Mouse (Mus musculus) heart, adult 2 months (tissue): ENCODE data around the gene Nr2f2. TPM values are rescaled to one million over a fixed set of nuclear protein-coding genes. Genes with fewer than 3 reads are reported as not detected.

ENCODE experiments used
- DNase-seq, 2 experiments: peaks; one replicate each; pipeline ENCODE4 v3.0.0; 2021
- H3K27ac ChIP-seq: fragments of 200-600 bp; 2 replicates; pipeline ENCODE4 v1.8.1; 2022
- H3K27me3 ChIP-seq: fragments of 200-500 bp; 2 replicates; pipeline ENCODE4 v1.6.1; 2012; ENCODE audit warnings: mild to moderate bottlenecking, low read length, inconsistent platforms, mixed read lengths; ENCODE audit not compliant: control insufficient read depth, insufficient read depth
- H3K36me3 ChIP-seq: fragments of 200-500 bp; 2 replicates; pipeline ENCODE4 v1.6.1; 2012; ENCODE audit warnings: low read length, inconsistent platforms; ENCODE audit not compliant: control insufficient read depth, insufficient read depth
- H3K4me1 ChIP-seq: fragments of 200-500 bp; 2 replicates; pipeline ENCODE4 v1.6.1; 2011; ENCODE audit warnings: low read length; ENCODE audit not compliant: control insufficient read depth, insufficient read depth
- H3K4me3 ChIP-seq: fragments of 200-600 bp; 2 replicates; pipeline ENCODE4 v1.8.1; 2022
- H3K79me2 ChIP-seq: fragments of 200-500 bp; replicated peaks from 2 replicates; pipeline ENCODE4 v1.6.1; 2012; ENCODE audit warnings: mild to moderate bottlenecking, inconsistent platforms, low read length, moderate library complexity, mixed read lengths; ENCODE audit not compliant: control insufficient read depth, insufficient read depth
- H3K9ac ChIP-seq: fragments of 200-500 bp; 2 replicates; pipeline ENCODE4 v1.6.1; 2012; ENCODE audit warnings: low read depth, mild to moderate bottlenecking, control low read depth, inconsistent platforms, low read length, mixed read lengths
- CTCF ChIP-seq: fragments of 200-600 bp; IDR thresholded peaks from 2 replicates; pipeline ENCODE4 v1.8.1; 2022; ENCODE audit warnings: antibody characterized with exemption, mild to moderate bottlenecking, moderate library complexity
- EP300 ChIP-seq: fragments of 200-500 bp; IDR thresholded peaks from 2 replicates; pipeline ENCODE4 v1.6.1; 2011; ENCODE audit warnings: low read depth, low read length, control low read depth; ENCODE audit not compliant: insufficient read depth
- POLR2A ChIP-seq: fragments of 200-500 bp; IDR thresholded peaks from 2 replicates; pipeline ENCODE4 v1.6.1; 2011; ENCODE audit warnings: mild to moderate bottlenecking, low read depth, low read length, control low read depth; ENCODE audit not compliant: insufficient read depth
- WGBS: fragments of 180-500 bp; shearing (Covaris S2); methylation state at CpG from one replicate; pipeline ENCODE4 v1.1.7; 2018; 5-methylcytosine and 5-hydroxymethylcytosine counted together
- intact Hi-C: fragments of 180-260 bp; cut with DNase I; formaldehyde crosslinking; loops from one replicate; pipeline ENCODE4 v1.15.1; 2025
- polyA plus RNA-seq: library from polyadenylated mRNA; depleted of rRNA; stranded (reverse); fragments of >200 nt; gene quantifications from 2 replicates; pipeline ENCODE4 v1.2.3, GENCODE M21; 2012
- total RNA-seq, 2 experiments: library from RNA; stranded (reverse); gene quantifications; 2 replicates each; pipeline ENCODE4 v1.2.3; 2021

The Nr2f2 gene
- total and polyA plus RNA-seq, 3 experiments, result 16.4 to 39.3 (median 18.8) TPM

GRCm38 (mm10) chr7:70348064-70348976, 18.2 kb downstream of the Nr2f2 start:
- TF ChIP-seq POLR2A (no peak), CTCF (no peak), EP300 (no peak)
- Histone ChIP-seq H3K4me1 (peaks cover 2% of the 10 kb centered on the region), H3K79me2 (no peaks in the 10 kb centered on the region), H3K27me3 (no peaks in the 10 kb centered on the region), H3K4me3 (no peak overlapping the region), H3K9ac (no peak overlapping the region; the same call in 1 of the 2 replicates), H3K27ac (peak overlapping the region; percentile 60), H3K36me3 (0 out of 2 replicates have a peak, but pooled peaks cover 2% of the 10 kb centered on the region)
- no peak for DNase-seq
- intact Hi-C loops, result loop anchor here (10.0 kb wide), 4 partner anchors 586 to 1516 kb away; no protein-coding TSS in a partner anchor
- WGBS, result 40% methylated on average over 30 of the region's 30 CpGs

- peak overlapping the region; percentile 60 for H3K27ac ChIP-seq
- TF ChIP-seq POLR2A (no peak), CTCF (no peak), EP300 (no peak)
- DNase-seq, result no peak
- intact Hi-C loops, result loop anchor here (2.0 to 10.0 kb wide), 5 partner anchors 587 to 1517 kb away; no protein-coding TSS in a partner anchor
- no peaks in the 10 kb centered on the region for H3K36me3 ChIP-seq
- no peak overlapping the region for H3K4me3 ChIP-seq
- WGBS, result 40% methylated on average over 14 of the region's 14 CpGs
- no peak overlapping the region; the same call in 1 of the 2 replicates for H3K9ac ChIP-seq
- H3K27me3 ChIP-seq, result no peaks in the 10 kb centered on the region
- peaks cover 2% of the 10 kb centered on the region for H3K4me1 ChIP-seq
- H3K79me2 ChIP-seq, result no peaks in the 10 kb centered on the region
These were observed 18.9 kb downstream of the Nr2f2 start for GRCm38 (mm10) chr7:70347618-70347958.

- Histone ChIP-seq H3K4me1 (peaks cover 2% of the 10 kb centered on the region), H3K36me3 (no peaks in the 10 kb centered on the region), H3K9ac (peak overlapping the region; percentile 11; the same call in 1 of the 2 replicates), H3K27ac (peak overlapping the region; percentile 60), H3K4me3 (no peak overlapping the region), H3K79me2 (no peaks in the 10 kb centered on the region), H3K27me3 (no peaks in the 10 kb centered on the region)
- intact Hi-C loops, result loop anchor here (1.0 to 10.0 kb wide), 6 partner anchors 16 to 1518 kb away; no protein-coding TSS in a partner anchor
- DNase-seq, result no peak
- no peak for TF ChIP-seq EP300
- no peak for TF ChIP-seq CTCF
- no peak for TF ChIP-seq POLR2A
- WGBS, result 50% methylated on average over 20 of the region's 20 CpGs
These were observed 19.5 kb downstream of the Nr2f2 start for GRCm38 (mm10) chr7:70346951-70347617.

GRCm38 (mm10) chr7:70346010-70346536, 20.5 kb downstream of the Nr2f2 start:
- H3K4me3 ChIP-seq, result peak overlapping the region; percentile 36
- H3K79me2 ChIP-seq, result no peaks in the 10 kb centered on the region
- under 1% methylated on average over 35 of the region's 35 CpGs for WGBS
- intact Hi-C loops, result loop anchor here (1.0 to 10.0 kb wide), 6 partner anchors 17 to 1519 kb away; no protein-coding TSS in a partner anchor
- H3K9ac ChIP-seq, result peak overlapping the region; percentile 27
- DNase-seq, result peak; percentile 79 to 85
- TF ChIP-seq CTCF (peak; percentile 80), POLR2A (0 out of 2 replicates have a peak, but pooled peaks have one; percentile 18), EP300 (peak; percentile 51; the same call in 1 of the 2 replicates)
- H3K27ac ChIP-seq, result peak overlapping the region; percentile 60
- peaks cover 2% of the 10 kb centered on the region for H3K4me1 ChIP-seq
- H3K36me3 ChIP-seq, result no peaks in the 10 kb centered on the region
- no peaks in the 10 kb centered on the region for H3K27me3 ChIP-seq

GRCm38 (mm10) chr7:70343426-70343825, 23.1 kb downstream of the Nr2f2 start:
- Histone ChIP-seq H3K9ac (no peak overlapping the region), H3K27me3 (no peaks in the 10 kb centered on the region), H3K79me2 (no peaks in the 10 kb centered on the region), H3K4me1 (peaks cover 2% of the 10 kb centered on the region), H3K4me3 (no peak overlapping the region), H3K27ac (no peak overlapping the region), H3K36me3 (no peaks in the 10 kb centered on the region)
- DNase-seq, result no peak
- 51% methylated on average over 5 of the region's 5 CpGs for WGBS
- no peak for TF ChIP-seq EP300
- TF ChIP-seq CTCF, result no peak
- no peak for TF ChIP-seq POLR2A
- intact Hi-C loops, result loop anchor here (10.0 kb wide), 4 partner anchors 591 to 1521 kb away; no protein-coding TSS in a partner anchor

GRCm38 (mm10) chr7:70342771-70343170, 23.8 kb downstream of the Nr2f2 start:
- intact Hi-C loops, result loop anchor here (10.0 kb wide), 4 partner anchors 592 to 1522 kb away; no protein-coding TSS in a partner anchor
- 61% methylated on average over 8 of the region's 8 CpGs for WGBS
- no peak overlapping the region for H3K4me3 ChIP-seq
- H3K27me3 ChIP-seq, result peaks cover 2% of the 10 kb centered on the region; the same call in 1 of the 2 replicates
- peaks cover 2% of the 10 kb centered on the region for H3K4me1 ChIP-seq
- no peak for DNase-seq
- no peak overlapping the region for H3K27ac ChIP-seq
- no peak for TF ChIP-seq CTCF
- H3K9ac ChIP-seq, result no peak overlapping the region
- H3K79me2 ChIP-seq, result no peaks in the 10 kb centered on the region
- H3K36me3 ChIP-seq, result no peaks in the 10 kb centered on the region
